Mouse (Mus musculus): ENCODE measurements around the gene Mmp19. TPM values are rescaled to one million over a fixed set of nuclear protein-coding genes. Genes with fewer than 3 reads are reported as not detected.
A peak's percentile ranks its signal among the peaks of the same experiment; 100 is the strongest.

Gene Mmp19
- 1 to 10 TPM; 3.5 to 4.0 TPM for total RNA-seq (2021)

GRCm38 (mm10) chr10:128790398-128791124 lies at the start of gene Mmp19:
Mmp19 (plus strand) TSS chr10:128790910.
- peak in 1 of 2 experiments; percentile 54 for DNase-seq
- intact Hi-C loops (cut with DNase I): no loop called here

GRCm38 (mm10) chr10:128742616-128743015 lies 48.1 kb upstream of the Mmp19 start:
- DNase-seq: no peak
- intact Hi-C loops (cut with DNase I): no loop called here

GRCm38 (mm10) chr10:128743235-128743634 lies 47.5 kb upstream of the Mmp19 start:
- intact Hi-C loops (cut with DNase I): no loop called here
- peak; percentile 3 to 25 for DNase-seq

GRCm38 (mm10) chr10:128743791-128744191 lies 46.9 kb upstream of the Mmp19 start:
- intact Hi-C loops (cut with DNase I): no loop called here
- peak; percentile 67 to 86 for DNase-seq

- intact Hi-C loops (cut with DNase I): no loop called here
- DNase-seq: no peak
Measured at GRCm38 (mm10) chr10:128744211-128744610, 46.5 kb upstream of the Mmp19 start.

- intact Hi-C loops (cut with DNase I): loop anchor here (5.0 kb wide), 2 partner anchors 118 to 152 kb away; partner anchors contain the start of gene Rps26
- DNase-seq: peak; percentile 18 to 43
Measured at GRCm38 (mm10) chr10:128744680-128745601, 45.8 kb upstream of the Mmp19 start, which contains the start of gene Dgka. Dgka (minus strand) TSS chr10:128744855.

GRCm38 (mm10) chr10:128745946-128746613 lies 44.6 kb upstream of the Mmp19 start:
- intact Hi-C loops (cut with DNase I): loop anchor here (5.0 kb wide), 2 partner anchors 119 to 151 kb away; partner anchors contain the start of gene Rps26
- peak in 1 of 2 experiments; percentile 5 for DNase-seq

GRCm38 (mm10) chr10:128746972-128747645 lies 43.6 kb upstream of the Mmp19 start:
- intact Hi-C loops (cut with DNase I): loop anchor here (5.0 kb wide), 2 partner anchors 120 to 150 kb away; partner anchors contain the start of gene Rps26
- no peak for DNase-seq

- intact Hi-C loops (cut with DNase I): loop anchor here (1.0 to 5.0 kb wide), 3 partner anchors 57 to 150 kb away; partner anchors contain the start of genes Dnajc14, Rps26 and Tmem198b
- peak; percentile 76 to 82 for DNase-seq
Measured at GRCm38 (mm10) chr10:128747646-128748251, 43.0 kb upstream of the Mmp19 start, which contains the start of gene Pym1. Pym1 (plus strand) TSS chr10:128747889.

- intact Hi-C loops (cut with DNase I): loop anchor here (1.0 to 5.0 kb wide), 3 partner anchors 56 to 149 kb away; partner anchors contain the start of genes Dnajc14, Rps26 and Tmem198b
- DNase-seq: peak in 1 of 2 experiments; percentile 71
Measured at GRCm38 (mm10) chr10:128748252-128748864, 42.4 kb upstream of the Mmp19 start.

GRCm38 (mm10) chr10:128772895-128773294 lies 17.8 kb upstream of the Mmp19 start:
- intact Hi-C loops (cut with DNase I): loop anchor here (2.0 kb wide), 1 partner anchor 120 kb away; no protein-coding TSS in a partner anchor
- DNase-seq: no peak

GRCm38 (mm10) chr10:128773685-128774084 lies 17.0 kb upstream of the Mmp19 start:
- intact Hi-C loops (cut with DNase I): loop anchor here (2.0 kb wide), 1 partner anchor 119 kb away; no protein-coding TSS in a partner anchor
- DNase-seq: no peak

- intact Hi-C loops (cut with DNase I): loop anchor here (2.0 kb wide), 1 partner anchor 28 kb away; no protein-coding TSS in a partner anchor
- DNase-seq: peak in 1 of 2 experiments; percentile 16
Measured at GRCm38 (mm10) chr10:128778441-128778840, 12.3 kb upstream of the Mmp19 start.

GRCm38 (mm10) chr10:128779011-128779795 lies 11.5 kb upstream of the Mmp19 start:
- intact Hi-C loops (cut with DNase I): loop anchor here (1.0 to 2.0 kb wide), 2 partner anchors 24 to 28 kb away; no protein-coding TSS in a partner anchor

GRCm38 (mm10) chr10:128780200-128780599 lies 10.5 kb upstream of the Mmp19 start:
- intact Hi-C loops (cut with DNase I): no loop called here
- peak in 1 of 2 experiments; percentile 21 for DNase-seq

More at GRCm38 (mm10) chr10:128779011-128779795, 11.5 kb upstream of the Mmp19 start:
- peak; percentile 85 for DNase-seq

- DNase-seq: no peak
- intact Hi-C loops (cut with DNase I): no loop called here
Measured at GRCm38 (mm10) chr10:128792041-128792440, 1.3 kb downstream of the Mmp19 start.

GRCm38 (mm10) chr10:128793258-128793657 lies 2.5 kb downstream of the Mmp19 start:
- no peak for DNase-seq
- intact Hi-C loops (cut with DNase I): no loop called here
